Mouse (Mus musculus): ENCODE results near the gene Spock2. TPM values are rescaled to one million over a fixed set of nuclear protein-coding genes. Genes with fewer than 3 reads are reported as not detected.

The Spock2 gene
- polyA plus RNA-seq, 1 experiment, result 0.03 TPM

DNA sequence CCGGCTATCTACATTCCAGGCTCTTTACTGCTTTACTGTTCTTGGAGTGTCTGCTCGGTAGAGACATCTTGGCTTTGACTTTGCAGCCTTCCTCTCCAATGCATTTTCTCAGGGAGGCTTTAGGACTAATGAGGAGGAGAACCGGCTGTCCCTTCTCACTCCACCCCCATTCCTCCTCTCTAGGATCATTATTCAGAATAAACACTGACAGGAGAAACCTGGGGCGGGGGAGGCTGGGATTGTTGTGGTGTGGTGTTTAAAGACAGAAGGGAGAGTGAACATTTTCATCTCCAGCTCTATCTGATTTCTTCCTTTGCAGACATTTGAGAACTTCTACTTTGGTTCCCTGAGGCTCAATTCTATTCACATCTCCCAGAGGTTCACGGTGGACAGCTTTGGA is 8.2 kb upstream of the Spock2 start:
- no peaks in the 10 kb centered on the region for H3K27me3 ChIP-seq (ENCODE audit: control insufficient read depth)
- peaks cover 6% of the 10 kb centered on the region for H3K36me3 ChIP-seq (ENCODE audit: control insufficient read depth)
- no peaks in the 10 kb centered on the region for H3K4me1 ChIP-seq (ENCODE audit: control insufficient read depth)
- H3K4me3 ChIP-seq (replicated peaks), result no peak overlapping the region
- H3K9me3 ChIP-seq (ENCODE audit: control insufficient read depth, low read length), result no peaks in the 10 kb centered on the region
- TF ChIP-seq TAL1 (IDR thresholded peaks at IDR 0.05; ENCODE audit: low read length) (no peak), GATA1 (IDR thresholded peaks at IDR 0.05; ENCODE audit: low read length) (no peak)

DNA sequence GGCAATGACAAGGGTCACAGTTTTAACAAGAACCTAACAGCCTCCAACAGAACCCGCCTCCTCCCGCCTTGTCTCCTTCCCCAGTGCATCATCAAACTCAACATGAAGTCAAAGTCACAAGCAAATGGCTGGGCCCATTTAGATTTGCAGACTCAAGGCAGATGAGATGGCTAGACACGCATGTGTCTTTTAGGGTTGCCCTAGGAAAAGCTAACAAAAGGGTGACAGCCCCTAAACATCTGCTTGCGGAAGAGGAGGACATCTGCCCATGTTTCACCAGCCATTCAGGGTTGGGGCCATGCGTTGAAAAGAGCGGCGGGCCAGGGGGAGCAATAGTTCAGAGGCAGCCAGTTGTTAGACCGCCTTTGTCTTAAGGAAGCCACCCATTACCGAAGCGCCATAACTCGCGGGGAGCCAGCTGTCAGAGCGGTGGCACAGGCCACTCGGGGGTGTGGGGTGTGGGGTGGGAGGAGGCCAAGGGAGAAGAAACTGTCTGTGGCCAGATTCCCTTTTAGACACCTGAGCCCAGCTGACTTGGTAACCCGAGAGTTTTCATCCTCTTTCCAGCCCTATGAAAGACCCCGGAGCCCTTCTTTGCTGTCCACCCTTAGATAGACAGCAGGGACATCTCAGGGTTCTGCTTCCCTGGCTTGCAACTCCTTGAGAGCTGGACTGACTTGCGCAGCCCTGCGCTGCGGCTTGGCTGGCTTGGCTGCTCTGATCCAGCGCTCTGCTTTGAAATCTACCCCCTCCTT is 451 bp upstream of the Spock2 start:
- no peak for TF ChIP-seq GATA1 (IDR thresholded peaks at IDR 0.05; ENCODE audit: low read length)
- no peak for TF ChIP-seq TAL1 (IDR thresholded peaks at IDR 0.05; ENCODE audit: low read length)
- H3K4me3 ChIP-seq (replicated peaks), result no peak overlapping the region

DNA sequence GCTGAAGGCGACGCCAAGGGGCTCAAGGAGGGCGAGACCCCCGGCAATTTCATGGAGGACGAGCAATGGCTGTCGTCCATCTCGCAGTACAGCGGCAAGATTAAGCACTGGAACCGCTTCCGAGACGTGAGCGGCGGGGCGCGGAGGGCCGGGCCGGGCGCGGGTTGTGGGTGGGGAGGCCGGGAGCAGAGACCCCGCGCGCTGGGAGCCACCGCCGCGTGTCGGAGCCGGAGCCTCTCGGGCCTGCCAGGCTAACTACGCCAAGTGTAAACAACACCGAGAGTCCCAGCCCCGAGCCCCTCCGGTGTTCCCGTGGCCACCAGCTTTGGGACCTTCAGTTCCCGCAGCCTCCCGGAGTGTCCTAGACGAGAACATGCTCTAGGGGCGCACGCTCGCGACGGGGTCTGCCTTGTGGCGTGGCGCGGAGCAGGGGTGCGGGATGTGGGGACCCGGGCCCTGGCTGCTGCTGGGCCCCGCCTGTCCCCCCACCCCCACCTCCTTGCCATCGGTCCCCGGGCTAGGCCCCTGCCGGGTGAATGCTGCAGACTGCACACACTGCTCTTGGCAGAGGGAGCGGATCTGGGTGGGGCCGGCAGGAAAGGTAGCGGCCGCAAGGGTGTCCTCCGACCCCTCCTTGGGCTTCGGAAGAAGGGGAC is 640 bp downstream of the Spock2 start:
- Histone ChIP-seq H3K27me3 (ENCODE audit: control insufficient read depth) (peaks cover 76% of the 10 kb centered on the region), H3K9me3 (ENCODE audit: control insufficient read depth, low read length) (peaks cover 4% of the 10 kb centered on the region; the same call in 1 of the 2 replicates), H3K4me1 (ENCODE audit: control insufficient read depth) (peaks cover 10% of the 10 kb centered on the region), H3K4me3 (replicated peaks) (no peak overlapping the region), H3K36me3 (ENCODE audit: control insufficient read depth) (no peaks in the 10 kb centered on the region)
- TF ChIP-seq GATA1 (IDR thresholded peaks at IDR 0.05; ENCODE audit: low read length) (no peak), TAL1 (IDR thresholded peaks at IDR 0.05; ENCODE audit: low read length) (no peak)

More for the DNA sequence above, 451 bp upstream of the Spock2 start:
- peaks cover 4% of the 10 kb centered on the region; the same call in 1 of the 2 replicates for H3K9me3 ChIP-seq (ENCODE audit: control insufficient read depth, low read length)
- H3K36me3 ChIP-seq (ENCODE audit: control insufficient read depth), result no peaks in the 10 kb centered on the region
- peaks cover 10% of the 10 kb centered on the region for H3K4me1 ChIP-seq (ENCODE audit: control insufficient read depth)
- H3K27me3 ChIP-seq (ENCODE audit: control insufficient read depth), result peaks cover 65% of the 10 kb centered on the region

DNA sequence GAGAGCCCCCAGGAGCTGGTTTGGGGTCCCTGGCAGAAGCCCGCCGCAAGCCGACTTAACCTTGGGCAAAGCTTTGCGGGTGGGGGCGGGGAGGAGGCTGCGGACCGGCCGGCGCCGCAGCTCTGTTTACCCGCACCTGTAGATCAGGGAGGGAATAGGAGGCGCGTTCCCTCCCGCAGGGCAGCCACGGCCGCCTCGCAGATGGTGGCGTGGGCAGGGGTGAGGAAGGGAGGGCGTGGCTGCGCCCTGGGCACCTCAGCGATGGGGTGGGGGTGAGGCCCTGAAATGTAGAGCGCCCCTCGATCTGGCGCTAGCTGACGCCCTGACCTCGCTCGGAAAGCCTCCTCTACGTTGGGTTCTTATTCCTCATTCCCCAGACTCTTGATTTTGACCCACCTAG is 1.4 kb downstream of the Spock2 start:
- Histone ChIP-seq H3K36me3 (ENCODE audit: control insufficient read depth) (no peaks in the 10 kb centered on the region), H3K27me3 (ENCODE audit: control insufficient read depth) (peaks cover 78% of the 10 kb centered on the region), H3K4me1 (ENCODE audit: control insufficient read depth) (peaks cover 10% of the 10 kb centered on the region), H3K4me3 (replicated peaks) (no peak overlapping the region), H3K9me3 (ENCODE audit: control insufficient read depth, low read length) (peaks cover 4% of the 10 kb centered on the region; the same call in 1 of the 2 replicates)
- TF ChIP-seq TAL1 (IDR thresholded peaks at IDR 0.05; ENCODE audit: low read length) (no peak), GATA1 (IDR thresholded peaks at IDR 0.05; ENCODE audit: low read length) (no peak)

DNA sequence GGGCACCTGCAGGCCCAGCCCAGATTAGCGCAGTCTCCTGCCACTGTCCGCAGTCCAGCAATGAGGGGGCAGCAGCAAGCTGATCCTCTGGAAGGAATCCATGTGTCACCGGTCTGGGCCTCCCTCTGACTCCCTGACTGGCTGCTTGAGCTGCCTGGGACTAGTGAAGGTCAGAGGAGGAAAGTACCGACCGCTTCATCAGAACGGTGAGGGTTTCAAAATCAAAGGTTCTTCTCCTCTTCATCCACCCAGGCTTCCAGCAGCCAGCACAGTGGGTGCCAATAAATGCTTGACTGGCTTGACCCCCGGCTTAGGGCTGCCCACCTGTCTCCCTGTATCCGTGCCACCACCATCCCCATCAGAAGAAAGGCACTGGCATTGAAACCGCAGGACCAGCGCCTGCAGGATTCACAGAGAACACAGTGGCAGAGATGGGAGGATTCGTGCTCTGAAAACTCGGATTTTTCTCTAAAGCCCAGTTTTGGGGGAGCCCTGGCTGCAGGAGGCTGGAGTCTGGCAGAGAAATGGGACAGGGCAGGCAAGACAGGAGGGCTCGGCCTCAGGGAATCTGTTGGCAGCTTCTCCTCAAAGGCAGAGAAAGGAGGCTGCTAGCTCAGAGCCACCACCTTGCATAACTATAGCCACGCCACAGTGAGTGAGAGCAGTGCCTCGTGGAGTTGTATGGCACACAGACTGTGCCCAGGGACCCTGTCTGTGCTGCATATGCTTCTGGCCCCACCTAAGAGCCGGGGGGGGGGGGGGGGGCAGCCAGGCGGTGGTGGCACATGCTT is 2.5 kb downstream of the Spock2 start:
- Histone ChIP-seq H3K36me3 (ENCODE audit: control insufficient read depth) (no peaks in the 10 kb centered on the region), H3K9me3 (ENCODE audit: control insufficient read depth, low read length) (peaks cover 4% of the 10 kb centered on the region; the same call in 1 of the 2 replicates), H3K4me3 (replicated peaks) (no peak overlapping the region), H3K27me3 (ENCODE audit: control insufficient read depth) (peaks cover 78% of the 10 kb centered on the region), H3K4me1 (ENCODE audit: control insufficient read depth) (peaks cover 10% of the 10 kb centered on the region)
- no peak for TF ChIP-seq TAL1 (IDR thresholded peaks at IDR 0.05; ENCODE audit: low read length)

DNA sequence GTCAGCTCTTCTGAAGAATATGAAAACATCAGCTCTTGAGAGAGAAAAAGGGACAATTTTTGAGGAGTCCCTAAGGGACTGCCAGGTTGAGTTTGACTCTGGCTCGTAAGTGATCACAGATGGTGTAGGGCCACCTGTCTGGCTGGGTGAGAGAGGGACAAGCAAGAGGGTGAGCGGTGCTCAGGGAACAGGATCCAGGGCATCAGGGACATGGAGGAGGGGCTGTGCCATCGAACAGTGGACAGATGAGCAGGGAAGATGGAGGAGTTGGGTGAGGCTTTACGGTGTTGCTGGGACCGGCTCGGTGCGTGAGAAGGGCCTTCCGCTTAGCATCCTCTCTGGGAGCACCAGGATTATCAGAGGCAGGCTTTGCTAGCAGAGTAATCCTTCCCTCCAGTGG is 3.3 kb downstream of the Spock2 start:
- Histone ChIP-seq H3K9me3 (ENCODE audit: control insufficient read depth, low read length) (peaks cover 4% of the 10 kb centered on the region; the same call in 1 of the 2 replicates), H3K36me3 (ENCODE audit: control insufficient read depth) (no peaks in the 10 kb centered on the region), H3K4me3 (replicated peaks) (no peak overlapping the region), H3K27me3 (ENCODE audit: control insufficient read depth) (peaks cover 79% of the 10 kb centered on the region), H3K4me1 (ENCODE audit: control insufficient read depth) (peaks cover 10% of the 10 kb centered on the region)
- TF ChIP-seq TAL1 (IDR thresholded peaks at IDR 0.05; ENCODE audit: low read length) (no peak), GATA1 (IDR thresholded peaks at IDR 0.05; ENCODE audit: low read length) (no peak)

- Histone ChIP-seq H3K27me3 (ENCODE audit: control insufficient read depth) (peaks cover 73% of the 10 kb centered on the region), H3K4me3 (replicated peaks) (no peak overlapping the region), H3K4me1 (ENCODE audit: control insufficient read depth) (peaks cover 10% of the 10 kb centered on the region), H3K36me3 (ENCODE audit: control insufficient read depth) (no peaks in the 10 kb centered on the region), H3K9me3 (ENCODE audit: control insufficient read depth, low read length) (peaks cover 4% of the 10 kb centered on the region; the same call in 1 of the 2 replicates)
- TF ChIP-seq TAL1 (IDR thresholded peaks at IDR 0.05; ENCODE audit: low read length), result no peak
- no peak for TF ChIP-seq GATA1 (IDR thresholded peaks at IDR 0.05; ENCODE audit: low read length)
Measured at GRCm38 (mm10) chr10:60109989-60110388, 4.0 kb downstream of the Spock2 start.

- Histone ChIP-seq H3K9me3 (ENCODE audit: control insufficient read depth, low read length) (peaks cover 4% of the 10 kb centered on the region; the same call in 1 of the 2 replicates), H3K4me3 (replicated peaks) (no peak overlapping the region), H3K27me3 (ENCODE audit: control insufficient read depth) (peaks cover 71% of the 10 kb centered on the region), H3K36me3 (ENCODE audit: control insufficient read depth) (no peaks in the 10 kb centered on the region), H3K4me1 (ENCODE audit: control insufficient read depth) (peaks cover 10% of the 10 kb centered on the region)
- TF ChIP-seq GATA1 (IDR thresholded peaks at IDR 0.05; ENCODE audit: low read length) (no peak), TAL1 (IDR thresholded peaks at IDR 0.05; ENCODE audit: low read length) (no peak)
Measured at GRCm38 (mm10) chr10:60110908-60111475, 5.0 kb downstream of the Spock2 start.

Data from erythroblast, embryonic 14.5 days (primary cell).